Mouse (Mus musculus) retina, adult 2 months (tissue): ENCODE measurements at regions not wholly inside any gene's neighbourhood (a gene's known extent, or its start where the extent isn't known, plus 50 kb on each side); places are given as distances from the start of the nearest gene placed in this dataset.
A peak's percentile ranks its signal among the peaks of the same experiment; 100 is the strongest.

ENCODE experiments used
- DNase-seq: peaks from one replicate; pipeline ENCODE4 v3.0.0-alpha.2; 2012; ENCODE audit warnings: low read depth, low spot score

DNA sequence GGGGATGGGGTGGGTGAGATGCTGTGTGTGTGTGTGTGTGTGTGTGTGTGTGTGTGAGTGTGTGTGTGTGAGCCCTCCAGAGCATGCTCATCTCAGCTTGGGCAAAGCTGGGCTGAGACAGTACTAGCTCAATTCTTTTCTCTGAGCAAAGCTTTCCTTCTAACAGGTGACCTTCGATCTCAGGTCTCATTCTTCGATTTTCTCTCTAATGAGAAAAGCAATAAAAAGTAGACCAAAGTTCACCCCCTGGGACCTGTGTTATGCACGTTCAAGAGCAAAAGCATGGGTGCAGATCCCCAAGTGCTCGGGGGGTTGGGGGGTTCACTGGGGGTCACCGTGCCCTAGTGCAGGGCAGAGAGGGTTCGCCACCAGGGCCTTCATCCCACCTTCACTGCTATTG, 103.1 kb upstream of the Slc22a12 start:
- DNase-seq, result no peak

DNA sequence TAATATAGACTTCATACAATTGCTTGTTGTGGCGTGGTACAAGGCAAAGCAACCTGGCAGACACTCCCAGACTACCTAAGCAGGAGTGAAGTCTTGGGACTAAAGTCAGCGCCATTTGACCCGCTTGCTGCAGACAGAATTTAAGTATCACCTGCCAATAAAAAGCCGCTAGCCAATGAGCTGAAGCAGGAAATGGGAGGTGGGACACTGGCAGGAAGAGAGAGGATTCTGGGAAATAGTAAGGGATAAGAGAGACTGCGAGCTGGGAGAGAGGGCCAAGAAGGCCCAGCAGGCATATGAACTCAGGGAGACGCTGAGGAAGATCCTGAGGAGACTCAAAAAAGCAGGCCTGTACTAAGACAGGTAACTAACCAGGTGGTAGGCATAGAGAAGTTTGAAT, 102.0 kb upstream of the Slc22a12 start:
- DNase-seq, result no peak

DNA sequence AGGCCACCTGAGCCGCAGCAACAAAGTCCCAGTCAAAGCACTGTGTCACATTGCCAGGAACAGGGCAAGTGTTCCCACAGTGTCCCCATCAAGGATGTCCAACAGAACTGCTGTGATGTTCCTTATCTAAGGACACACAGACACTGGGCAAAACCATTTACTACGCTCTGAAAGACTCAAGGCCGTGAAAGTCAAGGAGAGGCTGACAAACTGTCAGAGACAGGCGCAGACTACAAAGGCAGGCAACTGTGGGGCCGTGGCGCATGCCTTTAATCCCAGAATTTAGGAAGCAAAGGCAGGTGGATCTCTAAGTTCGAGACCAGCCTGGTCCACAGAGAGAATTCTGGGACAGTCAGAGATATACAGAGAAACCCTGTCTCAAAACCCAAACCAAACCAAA, 96.8 kb upstream of the Slc22a12 start:
- DNase-seq, result no peak

DNA sequence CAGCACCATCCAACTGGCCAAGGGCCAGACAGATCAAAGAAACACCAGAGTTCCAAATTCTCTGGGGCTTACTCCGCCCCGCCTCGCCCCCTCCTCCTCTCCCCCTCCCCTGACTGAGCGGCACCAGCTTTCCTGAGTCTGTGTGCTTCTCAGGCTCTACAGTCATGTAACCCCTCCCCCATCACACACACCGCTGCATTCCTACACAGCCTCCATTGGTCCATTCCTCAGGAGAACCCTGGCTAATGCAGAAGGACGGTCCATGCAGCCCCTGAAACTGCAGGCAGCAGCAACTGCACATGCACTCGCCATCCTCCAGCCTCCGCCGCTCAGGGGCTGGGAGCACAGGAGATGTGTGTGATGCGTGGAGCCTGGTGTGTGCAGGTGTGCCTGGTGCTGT, 90.6 kb upstream of the Slc22a12 start:
- no peak for DNase-seq

DNA sequence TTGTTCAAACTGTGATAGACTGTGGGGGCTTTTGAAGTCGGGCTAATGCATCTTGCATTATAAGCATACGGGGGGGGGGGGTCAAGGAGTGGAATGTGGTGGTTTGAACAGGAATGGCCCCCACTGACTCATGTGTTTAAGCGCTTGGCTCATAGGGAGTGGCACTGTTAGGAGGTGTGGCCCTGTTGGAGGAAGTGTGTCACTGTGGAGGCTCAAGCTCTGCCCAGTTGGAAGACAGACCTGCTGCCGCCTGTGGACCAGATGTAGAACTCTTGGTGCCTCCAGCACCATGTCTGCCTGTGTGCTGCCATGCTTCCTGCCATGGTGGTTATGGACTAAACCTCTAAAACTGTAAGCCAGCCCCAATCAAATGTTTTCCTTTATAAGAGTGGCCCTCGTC, 89.0 kb upstream of the Slc22a12 start:
- no peak for DNase-seq

DNA sequence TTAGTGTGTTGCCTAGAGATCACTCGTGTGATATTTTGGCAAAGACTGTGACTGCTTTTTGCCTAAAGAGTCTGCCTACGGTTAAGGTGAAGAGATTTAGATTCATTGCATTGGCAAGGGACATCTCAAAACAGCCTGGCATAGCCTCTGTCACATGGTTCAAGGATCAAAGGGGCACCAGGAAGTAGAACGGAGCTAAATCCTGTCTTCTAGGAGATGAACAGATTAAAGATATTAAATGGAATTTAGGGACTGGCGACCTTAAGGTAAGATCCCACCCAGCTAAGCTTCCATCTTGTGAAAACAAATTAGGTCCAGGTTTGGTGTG, 87.7 kb upstream of the Slc22a12 start:
- no peak for DNase-seq

DNA sequence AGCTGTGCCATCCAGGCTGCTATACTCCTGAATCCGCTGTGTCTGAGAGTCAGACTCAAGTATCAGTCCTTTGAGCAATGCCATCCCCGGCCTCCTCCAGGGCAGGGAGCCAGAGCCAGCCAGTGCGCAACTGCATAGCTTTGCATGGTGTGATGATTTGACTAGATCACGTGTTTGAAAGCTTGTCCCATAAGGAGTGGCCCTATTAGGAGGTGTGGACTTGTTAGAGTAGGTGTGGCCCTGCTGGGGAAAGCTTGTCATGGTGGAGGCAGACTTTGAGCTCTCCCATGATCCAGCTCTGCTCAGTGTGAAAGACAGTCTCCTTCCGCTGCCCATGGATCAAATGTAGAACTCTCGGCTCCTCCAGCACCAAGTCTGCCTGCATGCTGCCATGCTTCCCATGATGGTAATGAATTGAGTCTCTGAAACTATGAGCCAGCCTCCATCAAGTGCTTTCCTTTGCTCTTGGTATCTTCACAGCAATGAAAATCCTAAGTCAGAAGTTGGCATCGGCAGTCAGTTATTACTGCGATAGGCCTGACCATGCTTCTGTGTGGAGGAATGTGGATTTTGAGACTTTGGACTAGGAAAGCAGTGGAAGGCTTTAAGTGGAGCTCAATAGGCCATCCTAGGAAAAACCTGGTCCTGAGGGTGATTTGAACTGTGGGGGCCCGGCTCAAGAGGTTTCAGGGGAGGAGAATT, 87.2 kb upstream of the Slc22a12 start:
- no peak for DNase-seq

DNA sequence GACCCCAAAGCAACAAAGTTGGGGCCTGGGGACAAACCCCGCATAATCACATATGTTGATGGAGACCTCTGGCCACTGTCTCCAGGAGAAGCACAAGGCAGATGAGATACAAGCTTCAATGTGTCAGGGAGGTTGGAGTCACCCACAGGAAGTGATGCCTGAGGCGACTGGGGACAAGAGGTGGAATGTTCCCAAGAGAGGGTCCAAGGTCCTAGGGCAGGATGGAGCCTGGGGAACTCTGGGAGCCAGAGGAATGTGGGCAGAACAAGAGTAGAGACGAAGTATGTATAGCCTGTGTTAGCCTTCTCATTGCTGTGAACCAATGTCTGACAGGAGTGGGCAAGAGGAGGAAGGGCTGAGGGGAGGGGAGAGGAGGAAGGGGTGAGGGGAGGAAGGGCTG, 82.7 kb upstream of the Slc22a12 start:
- DNase-seq, result no peak

DNA sequence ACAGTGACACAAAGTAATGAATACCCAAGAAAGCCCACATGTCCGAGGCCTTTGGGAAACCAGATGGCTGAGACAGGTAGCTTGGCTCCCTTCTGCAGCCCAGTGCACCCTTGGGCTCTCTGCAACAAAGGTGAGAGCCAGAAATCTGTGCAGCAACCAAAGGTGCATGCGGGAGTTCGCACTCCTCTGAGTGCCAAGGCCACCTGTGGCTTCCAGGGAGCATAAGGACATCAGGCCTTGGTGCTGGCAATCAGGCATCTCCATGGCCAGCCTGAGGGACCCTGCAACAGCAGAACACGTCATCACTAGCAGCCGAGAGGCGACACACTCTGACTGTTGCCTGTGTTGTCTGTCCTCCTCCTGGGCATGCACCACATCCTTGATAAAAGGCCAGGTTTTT, 78.2 kb upstream of the Slc22a12 start:
- no peak for DNase-seq

DNA sequence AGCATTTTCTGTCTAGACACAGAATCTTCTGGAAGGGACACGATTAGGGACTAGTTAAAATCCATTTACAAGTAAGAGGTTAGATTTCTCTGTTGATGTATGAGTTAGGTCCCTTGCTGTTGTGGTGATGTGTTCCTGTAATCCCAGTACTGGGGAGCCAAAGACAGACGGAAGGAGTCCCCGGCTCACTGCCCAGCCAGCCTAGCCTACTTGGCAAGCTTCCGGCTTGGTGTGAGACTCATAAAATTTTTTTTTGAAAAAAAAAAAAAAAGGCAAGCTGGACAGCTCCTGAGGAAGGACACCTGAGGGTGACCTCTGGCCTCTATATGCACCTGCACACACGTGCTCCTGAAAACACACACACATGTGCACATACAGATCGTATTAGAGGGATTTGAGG, 76.7 kb upstream of the Slc22a12 start:
- DNase-seq, result peak; percentile 57

DNA sequence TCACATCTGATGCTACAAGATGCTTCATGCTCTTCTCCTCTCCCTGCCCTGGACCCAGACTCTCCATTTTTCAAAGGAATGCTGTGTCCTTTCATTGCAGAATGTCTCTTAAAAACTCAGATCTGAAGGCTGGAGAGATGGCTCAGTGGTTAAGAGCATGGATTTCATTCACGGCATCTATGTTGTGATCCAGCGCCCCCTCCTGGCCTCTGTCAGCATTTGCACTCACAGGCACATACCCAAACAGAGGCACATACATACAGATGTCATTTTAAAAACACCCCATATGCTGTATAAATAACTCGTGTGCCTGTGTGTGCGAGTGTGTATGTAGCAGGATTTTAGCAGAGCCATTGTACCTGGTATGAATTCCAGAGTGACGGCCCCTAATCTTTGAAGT, 73.8 kb upstream of the Slc22a12 start:
- no peak for DNase-seq

DNA sequence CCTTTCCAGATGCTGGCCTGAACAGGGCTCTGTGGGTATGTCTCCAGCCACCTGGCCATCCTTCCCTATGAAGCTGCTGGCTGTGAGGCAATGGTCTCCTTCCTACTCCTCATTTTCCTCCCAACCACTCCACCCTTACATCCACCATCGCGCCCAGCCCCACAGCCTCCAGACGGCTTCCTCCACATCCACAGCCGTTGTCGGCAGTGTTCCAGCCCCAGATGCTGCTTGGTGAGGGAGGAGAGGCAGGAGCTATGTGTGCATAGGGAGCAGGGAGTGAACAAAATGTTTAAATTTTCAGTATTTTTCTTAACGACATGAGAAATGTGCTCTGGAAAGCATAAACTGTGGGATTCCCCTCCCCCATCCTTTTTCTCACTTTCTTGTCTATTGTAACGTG, 69.6 kb upstream of the Slc22a12 start:
- DNase-seq, result no peak

DNA sequence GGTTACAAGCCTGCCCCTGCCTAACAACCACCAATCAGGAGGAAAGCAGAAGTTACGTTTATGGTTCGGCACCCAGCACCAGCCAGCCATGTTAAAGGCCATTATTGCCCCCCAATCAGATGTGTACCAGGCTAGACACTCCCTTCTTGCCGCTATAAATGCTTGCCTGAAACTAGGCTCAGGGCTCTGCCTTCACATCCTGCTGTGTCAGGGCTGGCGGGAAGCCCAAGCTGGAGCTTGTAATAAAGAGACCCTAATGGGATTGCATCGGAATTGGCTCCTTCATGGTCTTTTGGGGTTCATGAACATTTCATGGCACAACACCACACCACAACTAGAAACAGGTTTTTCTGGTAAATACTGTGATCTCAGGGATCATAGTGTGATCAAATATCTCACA, 69.1 kb upstream of the Slc22a12 start:
- no peak for DNase-seq

DNA sequence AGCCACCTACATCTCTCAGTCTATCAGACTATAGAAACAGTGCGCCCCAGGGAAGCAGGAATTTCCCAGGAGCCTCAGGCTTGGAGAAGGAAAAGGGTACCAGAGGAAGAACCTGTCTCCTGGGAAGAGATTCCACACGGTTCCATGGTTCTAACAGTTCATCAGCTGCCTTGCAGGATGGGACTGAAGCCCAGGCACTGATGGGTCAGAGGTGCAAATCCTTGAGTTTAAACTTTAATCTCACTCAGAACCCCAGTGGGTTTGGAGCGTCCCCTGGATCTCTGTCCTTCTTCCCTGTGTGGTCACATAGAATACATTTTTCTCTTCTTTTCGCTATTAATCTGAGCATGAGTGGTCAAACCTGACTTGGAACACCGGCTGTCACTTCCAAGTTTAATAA, 67.9 kb upstream of the Slc22a12 start:
- DNase-seq, result no peak

DNA sequence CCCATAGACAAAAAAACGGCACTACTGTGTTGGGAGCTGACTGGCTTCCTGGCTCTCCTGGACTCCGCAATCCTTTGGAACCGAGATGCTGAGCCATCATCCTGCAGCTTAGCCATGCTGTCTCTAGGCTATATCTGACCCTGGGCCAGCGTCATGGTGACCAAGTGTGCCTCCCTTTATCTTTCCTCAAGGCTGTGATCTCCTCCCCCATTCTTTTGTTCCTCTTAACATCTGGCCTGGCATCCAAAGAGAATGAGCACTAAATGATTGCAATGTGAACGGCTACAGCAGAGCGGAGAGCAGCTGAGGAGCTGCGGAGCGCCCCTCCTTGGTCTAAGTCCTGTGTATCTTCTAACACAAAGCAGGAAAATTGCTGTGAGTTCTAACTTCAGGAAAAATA, 67.2 kb upstream of the Slc22a12 start:
- DNase-seq, result no peak

DNA sequence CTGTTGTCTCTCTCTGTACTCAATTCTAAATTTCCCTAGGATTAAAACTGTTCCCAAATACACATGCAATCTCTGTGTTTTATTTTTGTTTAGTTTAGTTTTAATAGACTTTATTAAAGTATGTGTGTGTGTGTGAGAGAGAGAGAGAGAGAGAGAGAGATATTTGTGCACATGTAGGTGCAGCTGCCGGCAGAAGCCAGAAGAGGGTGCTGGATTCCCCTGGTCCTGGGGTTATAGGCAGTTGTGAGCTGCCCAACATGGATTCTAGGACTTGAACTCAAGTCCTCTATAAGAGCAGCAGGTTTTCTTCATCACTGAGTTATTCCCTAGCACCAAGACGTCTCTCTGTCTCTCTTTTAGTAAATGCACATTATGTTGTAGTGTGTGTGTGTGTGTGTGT, 64.7 kb upstream of the Slc22a12 start:
- no peak for DNase-seq

DNA sequence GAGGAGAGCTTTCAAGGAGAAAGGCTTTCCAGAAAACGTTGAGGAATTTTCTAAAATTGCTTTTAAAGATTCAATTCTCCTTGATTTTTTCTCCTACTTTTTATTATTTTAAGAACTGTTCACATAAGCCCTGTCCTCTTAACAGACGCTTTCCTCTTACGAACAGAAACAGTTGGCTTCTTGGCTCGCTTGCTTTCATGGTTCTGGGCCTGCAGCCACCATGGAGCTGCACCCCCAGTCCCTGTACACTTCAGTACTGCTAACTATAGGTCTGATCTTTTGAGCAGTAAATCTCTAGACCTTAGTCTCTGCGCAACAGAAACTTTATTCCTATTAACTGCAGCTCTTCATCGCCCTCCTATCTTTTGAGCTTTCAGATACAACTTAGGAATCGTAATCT, 63.8 kb upstream of the Slc22a12 start:
- DNase-seq, result no peak

DNA sequence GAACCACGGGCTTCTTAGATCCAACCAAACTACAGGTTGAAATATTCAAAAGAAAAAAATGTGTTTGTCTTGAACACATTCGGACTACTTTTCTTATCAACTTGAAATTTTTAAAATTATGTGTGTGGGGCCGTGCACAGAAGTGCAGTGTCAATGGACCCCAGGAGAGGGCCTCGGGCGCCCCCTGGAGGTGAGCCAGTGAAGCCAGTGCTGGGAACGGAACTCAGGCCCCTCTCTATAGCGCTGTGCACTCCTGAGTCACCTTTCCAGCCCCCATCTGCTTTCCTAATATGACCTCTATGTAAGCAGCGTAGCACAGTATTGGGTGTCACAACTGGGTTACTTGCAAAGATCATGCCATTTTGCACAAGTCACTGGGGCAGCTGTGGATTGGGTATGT, 61.9 kb upstream of the Slc22a12 start:
- no peak for DNase-seq

DNA sequence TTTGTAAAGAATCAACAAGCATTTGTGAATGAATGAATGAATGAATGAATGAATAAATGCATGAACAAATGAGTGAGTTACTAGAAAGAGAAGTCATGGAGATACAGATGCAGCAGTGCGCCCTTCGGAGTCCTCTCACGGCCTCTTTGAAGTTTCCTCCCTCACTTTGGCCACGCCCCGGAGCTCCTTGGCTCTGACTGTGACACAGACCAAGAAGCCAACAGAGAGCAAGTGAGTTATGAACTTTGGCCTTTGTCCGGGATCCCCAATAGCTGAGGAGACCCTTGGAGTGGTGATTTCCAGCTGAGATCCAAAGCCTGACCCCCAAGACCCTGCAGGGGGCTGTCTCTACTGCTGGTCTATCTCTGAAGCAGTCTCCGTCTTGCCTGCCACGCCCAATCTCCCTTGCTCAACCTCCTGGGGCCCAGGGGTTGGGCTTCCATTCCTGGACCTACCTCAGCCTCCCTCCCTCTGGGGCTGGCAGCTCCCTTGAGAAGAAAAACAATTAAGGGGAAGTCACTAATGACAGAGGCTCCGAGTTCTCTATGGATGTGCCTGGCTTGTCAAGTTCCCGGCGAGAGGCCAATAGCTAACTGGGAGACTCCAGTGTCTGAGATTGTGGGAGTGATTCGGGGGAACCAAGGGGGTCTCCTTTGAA, 58.2 kb upstream of the Slc22a12 start:
- no peak for DNase-seq

DNA sequence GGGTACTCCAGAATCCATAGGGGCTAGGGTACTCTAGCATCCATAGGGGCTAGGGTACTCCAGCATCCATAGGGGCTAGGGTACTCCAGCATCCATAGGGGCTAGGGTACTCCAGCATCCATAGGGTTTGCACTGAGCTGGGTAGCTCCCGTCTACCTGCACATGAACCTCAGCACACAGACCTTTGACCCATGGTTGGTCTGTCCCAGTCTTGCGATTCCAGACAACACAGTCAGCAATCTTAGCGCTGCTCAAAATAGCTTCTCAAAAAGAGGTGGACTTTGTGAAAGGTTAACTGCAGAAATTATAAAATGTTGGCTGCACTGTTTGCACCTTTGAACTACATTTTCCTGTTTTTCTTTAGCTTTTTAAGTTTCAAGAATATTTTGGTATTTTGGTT, 56.4 kb upstream of the Slc22a12 start:
- no peak for DNase-seq

DNA sequence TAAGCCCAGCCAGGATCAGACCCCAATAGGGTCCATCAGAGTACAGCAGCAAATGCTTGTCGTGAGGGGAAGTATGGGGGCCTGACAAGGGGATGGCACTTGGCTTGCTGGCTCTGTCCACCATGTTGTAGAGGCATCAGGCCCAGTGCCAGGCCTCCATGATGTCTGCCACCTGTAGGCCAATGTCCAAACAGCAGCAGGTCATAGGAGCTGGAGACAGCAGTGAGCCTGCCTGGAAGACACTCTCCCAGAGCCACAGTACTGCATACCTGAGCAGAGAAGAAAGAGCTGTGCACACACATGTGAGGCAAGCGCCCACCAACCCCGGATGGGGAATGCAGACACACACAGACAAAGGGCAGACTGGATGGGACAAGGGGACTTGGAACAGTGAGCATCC, 55.4 kb upstream of the Slc22a12 start:
- DNase-seq, result no peak

DNA sequence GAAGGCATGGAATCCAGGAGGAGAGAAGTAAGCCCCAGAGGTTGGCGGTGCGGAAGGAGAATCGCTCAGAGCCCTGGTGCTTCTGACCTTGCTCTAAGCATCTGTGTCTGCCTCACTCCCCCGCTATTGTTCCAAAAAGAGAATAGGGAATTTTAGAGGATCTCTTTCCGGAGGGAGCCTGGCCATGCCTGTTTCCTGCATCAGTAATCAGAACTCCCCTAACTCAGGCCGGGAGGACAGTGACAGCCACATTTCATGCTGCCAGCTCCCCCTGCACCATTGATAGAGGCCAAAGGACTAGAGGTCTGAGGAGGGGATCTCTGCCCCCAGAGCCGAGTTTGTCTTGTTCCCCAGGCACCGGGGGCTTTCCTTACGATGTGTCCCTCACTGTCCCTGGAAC, 53.0 kb upstream of the Slc22a12 start:
- no peak for DNase-seq
